Mouse (Mus musculus) liver, adult 2 months (tissue): ENCODE measurements around the gene Mylk3.

Experiments
- CTCF ChIP-seq: fragments of 200-500 bp; IDR thresholded peaks from 2 replicates; pipeline ENCODE4 v1.5.1; 2011; ENCODE audit warnings: low read depth, low read length, control low read depth
- POLR2A ChIP-seq: fragments of 200-500 bp; IDR thresholded peaks from 2 replicates; pipeline ENCODE4 v1.6.1; 2011; ENCODE audit warnings: low read length, control low read depth; ENCODE audit not compliant: insufficient read depth; ENCODE audit errors: extremely low read depth

- no peak for TF ChIP-seq POLR2A
- no peak for TF ChIP-seq CTCF
Observed at GRCm38 (mm10) chr8:85427026-85427425, 40.9 kb upstream of the Mylk3 start.
